Mouse (Mus musculus): ENCODE measurements around the gene Ccdc157. TPM values are rescaled to one million over a fixed set of nuclear protein-coding genes. Genes with fewer than 3 reads are reported as not detected.

Gene Ccdc157
- 9.6 and 12.1 TPM in 2 replicates for polyA plus RNA-seq (2012; rRNA removed)

GRCm38 (mm10) chr11:4159808-4160708, at the start of gene Ccdc157, which contains the start of gene Sf3a1:
Ccdc157 (minus strand) TSS chr11:4160293.
Sf3a1 (plus strand) TSS chr11:4160350.
- Histone ChIP-seq H3K4me3 (ENCODE audit: insufficient read depth, low read depth, low read length) (peak within 1 kb of the TSS; percentile 88), H3K27ac (ENCODE audit: insufficient read depth, low read depth, low read length) (peak within 1 kb of the TSS; percentile 86), H3K36me3 (ENCODE audit: control insufficient read depth, insufficient read depth, low read length) (peaks cover 1% of the 10 kb centered on the region; the same call in 1 of the 2 replicates), H3K27me3 (replicated peaks; ENCODE audit: control insufficient read depth, insufficient read depth, low read length) (no peaks in the 10 kb centered on the region), H3K4me1 (ENCODE audit: control insufficient read depth, insufficient read depth, low read length) (peaks cover 17% of the 10 kb centered on the region; the same call in 1 of the 2 replicates)
- TF ChIP-seq POLR2A (IDR thresholded peaks at IDR 0.05; ENCODE audit: low read depth, low read length) = peak; percentile 28
- TF ChIP-seq CTCF (conservative IDR thresholded peaks at IDR 0.05; ENCODE audit: insufficient read depth, insufficient read length, low read depth, low read length) = no peak
- DNase-seq = peak; percentile 96
- WGBS = 1% methylated on average over 54 of the region's 54 CpGs

DNA sequence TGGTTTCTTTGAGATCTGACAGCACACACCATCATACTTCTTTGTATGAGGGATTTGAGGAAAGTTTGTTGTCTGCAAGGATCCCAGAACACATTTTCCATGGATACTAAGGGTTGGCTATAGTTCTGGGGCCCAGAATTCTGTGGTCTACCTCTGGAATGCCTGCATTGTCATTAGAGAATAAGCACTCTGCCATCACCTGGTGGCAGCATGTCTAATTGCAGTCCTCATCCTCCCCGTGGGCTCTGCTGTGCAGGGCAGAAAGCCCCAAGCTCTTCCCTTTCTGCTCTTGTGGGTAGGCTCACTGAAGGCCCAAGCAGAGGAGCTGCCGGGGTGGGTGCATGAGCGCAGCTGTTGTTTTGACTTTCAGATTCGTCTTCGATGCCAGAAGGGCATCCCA, 49.5 kb upstream of the Ccdc157 start:
- Histone ChIP-seq H3K27me3 (replicated peaks; ENCODE audit: control insufficient read depth, insufficient read depth, low read length) (no peaks in the 10 kb centered on the region), H3K36me3 (ENCODE audit: control insufficient read depth, insufficient read depth, low read length) (no peaks in the 10 kb centered on the region; the same call in 1 of the 2 replicates), H3K27ac (ENCODE audit: insufficient read depth, low read depth, low read length) (no peak overlapping the region), H3K4me3 (ENCODE audit: insufficient read depth, low read depth, low read length) (no peak overlapping the region), H3K4me1 (ENCODE audit: control insufficient read depth, insufficient read depth, low read length) (peaks cover 14% of the 10 kb centered on the region)
- no peak for TF ChIP-seq POLR2A (IDR thresholded peaks at IDR 0.05; ENCODE audit: low read depth, low read length)
- TF ChIP-seq CTCF (conservative IDR thresholded peaks at IDR 0.05; ENCODE audit: insufficient read depth, insufficient read length, low read depth, low read length) = peak; percentile 48
- DNase-seq = no peak
- WGBS = 74% methylated on average over 5 of the region's 5 CpGs

DNA sequence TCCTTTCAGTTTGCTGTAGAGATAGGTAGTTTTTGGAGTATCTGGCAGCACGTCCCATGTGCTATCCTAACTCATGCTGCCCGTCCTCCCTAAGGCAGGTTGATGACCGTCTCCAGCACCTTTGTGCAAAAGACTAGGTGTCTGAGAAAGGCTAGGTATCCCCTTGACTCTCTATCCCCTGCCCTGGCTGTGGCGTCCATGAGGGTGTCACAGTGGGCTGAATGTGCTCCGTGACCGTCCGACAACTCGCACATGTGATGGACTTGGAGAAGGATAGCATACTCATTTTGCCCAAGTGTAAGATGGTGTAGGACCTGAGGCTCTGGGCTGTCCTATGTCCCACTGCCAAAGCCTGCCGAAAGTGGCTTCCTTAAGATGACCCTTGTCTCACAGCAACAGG, 47.6 kb upstream of the Ccdc157 start:
- no peak for DNase-seq
- WGBS = 87% methylated on average over 9 of the region's 9 CpGs
- H3K27me3 ChIP-seq (replicated peaks; ENCODE audit: control insufficient read depth, insufficient read depth, low read length) = no peaks in the 10 kb centered on the region
- no peak for TF ChIP-seq CTCF (conservative IDR thresholded peaks at IDR 0.05; ENCODE audit: insufficient read depth, insufficient read length, low read depth, low read length)
- TF ChIP-seq POLR2A (IDR thresholded peaks at IDR 0.05; ENCODE audit: low read depth, low read length) = no peak
- no peaks in the 10 kb centered on the region for H3K36me3 ChIP-seq (ENCODE audit: control insufficient read depth, insufficient read depth, low read length)
- peaks cover 21% of the 10 kb centered on the region for H3K4me1 ChIP-seq (ENCODE audit: control insufficient read depth, insufficient read depth, low read length)
- H3K4me3 ChIP-seq (ENCODE audit: insufficient read depth, low read depth, low read length) = no peak overlapping the region
- no peak overlapping the region for H3K27ac ChIP-seq (ENCODE audit: insufficient read depth, low read depth, low read length)

- no peaks in the 10 kb centered on the region for H3K36me3 ChIP-seq (ENCODE audit: control insufficient read depth, insufficient read depth, low read length)
These were observed 46.5 kb upstream of the Ccdc157 start for GRCm38 (mm10) chr11:4206563-4206962.

DNA sequence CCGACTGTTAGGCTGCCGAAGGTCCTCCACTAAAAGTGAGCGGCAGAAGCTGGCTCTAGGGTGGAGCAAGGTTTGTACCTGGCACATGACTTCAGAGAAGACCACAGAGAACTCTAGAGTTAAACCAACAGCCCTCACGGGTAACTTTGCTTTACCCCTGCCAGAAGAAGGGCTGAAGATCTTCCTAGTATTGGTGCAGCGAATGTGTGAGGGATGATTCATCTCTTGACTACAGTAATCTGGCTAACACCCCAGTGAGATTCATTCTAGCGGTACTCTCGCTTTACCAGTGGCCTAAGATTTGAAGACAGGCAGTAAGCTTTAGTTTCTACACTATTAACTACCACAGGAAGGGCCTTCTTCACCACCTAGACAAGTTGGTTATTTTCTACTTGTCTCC, 45.9 kb upstream of the Ccdc157 start:
- 69% methylated on average over 7 of the region's 7 CpGs for WGBS

More at GRCm38 (mm10) chr11:4206563-4206962, 46.5 kb upstream of the Ccdc157 start:
- H3K4me3 ChIP-seq (ENCODE audit: insufficient read depth, low read depth, low read length) = no peak overlapping the region
- H3K27me3 ChIP-seq (replicated peaks; ENCODE audit: control insufficient read depth, insufficient read depth, low read length) = no peaks in the 10 kb centered on the region
- WGBS = 58% methylated on average over 6 of the region's 6 CpGs
- peaks cover 24% of the 10 kb centered on the region for H3K4me1 ChIP-seq (ENCODE audit: control insufficient read depth, insufficient read depth, low read length)
- TF ChIP-seq POLR2A (IDR thresholded peaks at IDR 0.05; ENCODE audit: low read depth, low read length) (no peak), CTCF (conservative IDR thresholded peaks at IDR 0.05; ENCODE audit: insufficient read depth, insufficient read length, low read depth, low read length) (no peak)
- DNase-seq = no peak
- no peak overlapping the region for H3K27ac ChIP-seq (ENCODE audit: insufficient read depth, low read depth, low read length)

DNA sequence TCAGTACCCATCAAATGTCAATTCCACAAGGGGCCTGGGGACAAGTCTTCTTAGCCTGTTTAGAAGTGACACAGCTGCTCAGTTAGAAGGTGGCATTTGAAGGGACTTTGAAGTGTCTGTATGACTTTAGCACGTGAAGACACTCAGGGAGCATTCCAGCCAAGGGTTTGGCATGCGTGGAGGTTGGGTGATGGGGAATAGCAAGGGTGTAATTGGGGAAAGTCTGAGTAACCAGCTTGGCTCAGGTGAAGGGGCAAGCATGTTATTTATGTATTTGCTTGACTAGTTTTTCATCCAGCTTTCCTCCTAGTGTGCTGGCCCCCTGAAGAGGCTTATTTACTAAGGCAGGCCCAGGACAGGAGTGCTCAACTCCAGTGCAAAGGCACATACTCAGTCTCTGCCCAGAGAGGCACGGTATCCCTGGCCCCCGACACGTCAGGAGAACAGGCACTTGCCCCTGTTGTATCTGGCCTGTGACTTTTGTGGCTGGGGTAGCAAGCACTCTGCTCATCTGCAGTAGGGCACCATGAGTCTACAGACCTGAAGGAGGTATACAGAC, 45.1 kb upstream of the Ccdc157 start:
- Histone ChIP-seq H3K36me3 (ENCODE audit: control insufficient read depth, insufficient read depth, low read length) (no peaks in the 10 kb centered on the region), H3K4me3 (ENCODE audit: insufficient read depth, low read depth, low read length) (no peak overlapping the region), H3K4me1 (ENCODE audit: control insufficient read depth, insufficient read depth, low read length) (peaks cover 21% of the 10 kb centered on the region), H3K27me3 (replicated peaks; ENCODE audit: control insufficient read depth, insufficient read depth, low read length) (no peaks in the 10 kb centered on the region), H3K27ac (ENCODE audit: insufficient read depth, low read depth, low read length) (peak overlapping the region; percentile 7; the same call in 1 of the 2 replicates)
- 50% methylated on average over 5 of the region's 5 CpGs for WGBS
- TF ChIP-seq POLR2A (IDR thresholded peaks at IDR 0.05; ENCODE audit: low read depth, low read length) (no peak), CTCF (conservative IDR thresholded peaks at IDR 0.05; ENCODE audit: insufficient read depth, insufficient read length, low read depth, low read length) (no peak)
- no peak for DNase-seq

More for the DNA sequence above, 45.9 kb upstream of the Ccdc157 start:
- H3K4me3 ChIP-seq (ENCODE audit: insufficient read depth, low read depth, low read length) = no peak overlapping the region
- peaks cover 24% of the 10 kb centered on the region for H3K4me1 ChIP-seq (ENCODE audit: control insufficient read depth, insufficient read depth, low read length)
- H3K36me3 ChIP-seq (ENCODE audit: control insufficient read depth, insufficient read depth, low read length) = no peaks in the 10 kb centered on the region
- TF ChIP-seq POLR2A (IDR thresholded peaks at IDR 0.05; ENCODE audit: low read depth, low read length) (no peak), CTCF (conservative IDR thresholded peaks at IDR 0.05; ENCODE audit: insufficient read depth, insufficient read length, low read depth, low read length) (no peak)
- DNase-seq = no peak
- H3K27ac ChIP-seq (ENCODE audit: insufficient read depth, low read depth, low read length) = no peak overlapping the region
- no peaks in the 10 kb centered on the region for H3K27me3 ChIP-seq (replicated peaks; ENCODE audit: control insufficient read depth, insufficient read depth, low read length)

DNA sequence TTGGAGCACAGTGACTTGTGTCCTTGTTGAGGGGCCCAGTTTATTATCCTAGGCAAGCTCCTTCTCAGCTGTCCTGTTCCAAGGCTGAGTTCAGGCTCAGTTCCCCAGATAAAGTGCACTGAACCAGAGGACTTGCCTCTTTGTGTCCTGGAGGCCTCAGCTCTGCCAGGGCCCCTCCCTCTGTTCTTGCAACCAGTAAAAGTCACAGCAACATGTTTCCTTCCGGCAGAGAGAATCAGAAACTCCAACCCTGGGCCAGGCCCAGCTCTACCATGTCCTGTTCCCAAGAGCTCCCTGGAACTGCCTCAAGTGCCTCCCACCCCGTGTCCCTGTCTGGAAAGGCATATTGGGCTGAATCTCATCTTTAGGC, 43.6 kb upstream of the Ccdc157 start:
- H3K4me1 ChIP-seq (ENCODE audit: control insufficient read depth, insufficient read depth, low read length) = peaks cover 23% of the 10 kb centered on the region
- DNase-seq = peak; percentile 93
- TF ChIP-seq POLR2A (IDR thresholded peaks at IDR 0.05; ENCODE audit: low read depth, low read length) (no peak), CTCF (conservative IDR thresholded peaks at IDR 0.05; ENCODE audit: insufficient read depth, insufficient read length, low read depth, low read length) (no peak)
- H3K27me3 ChIP-seq (replicated peaks; ENCODE audit: control insufficient read depth, insufficient read depth, low read length) = no peaks in the 10 kb centered on the region
- H3K36me3 ChIP-seq (ENCODE audit: control insufficient read depth, insufficient read depth, low read length) = no peaks in the 10 kb centered on the region
- H3K4me3 ChIP-seq (ENCODE audit: insufficient read depth, low read depth, low read length) = no peak overlapping the region
- H3K27ac ChIP-seq (ENCODE audit: insufficient read depth, low read depth, low read length) = peak overlapping the region; percentile 69
- 3% methylated on average over 2 of the region's 2 CpGs for WGBS

Measured in kidney, adult 2 months (tissue).